Mouse (Mus musculus): ENCODE data around the gene Parp11.

- TF ChIP-seq CTCF (IDR thresholded peaks at IDR 0.05; ENCODE audit: control insufficient read depth, insufficient read depth, low read length) (no peak), POLR2A (IDR thresholded peaks at IDR 0.05; ENCODE audit: borderline replicate concordance, control insufficient read depth, low read depth, low read length) (no peak)
These were observed 25.4 kb downstream of the Parp11 start for GRCm38 (mm10) chr6:127472078-127472477.

All from bone marrow, adult 2 months (tissue).